Mouse (Mus musculus) thymus, postnatal 10 days (tissue): ENCODE measurements around the gene Olfr1402.

Experiments
- DNase-seq, 2 experiments: peaks; one replicate each; pipeline ENCODE4 v3.0.0; 2021; ENCODE audit warnings: low spot score in 2 of 2

Gene Olfr1402

GRCm38 (mm10) chr3:97421920-97422319 lies at the start of gene Olfr1402:
Gene Olfr1402, minus strand, starts transcription at chr3:97422020.
- no peak for DNase-seq

GRCm38 (mm10) chr3:97455286-97455685 lies 33.5 kb upstream of the Olfr1402 start:
- no peak for DNase-seq

- no peak for DNase-seq
Measured at GRCm38 (mm10) chr3:97438619-97439018, 16.8 kb upstream of the Olfr1402 start.

- peak in 1 of 2 experiments; percentile 48 for DNase-seq
Measured at GRCm38 (mm10) chr3:97394289-97394688, 27.5 kb downstream of the Olfr1402 start.

GRCm38 (mm10) chr3:97393079-97393478 lies 28.7 kb downstream of the Olfr1402 start:
- peak in 1 of 2 experiments; percentile 14 for DNase-seq

GRCm38 (mm10) chr3:97370382-97370781 lies 51.4 kb downstream of the Olfr1402 start:
- DNase-seq = no peak

- no peak for DNase-seq
Measured at GRCm38 (mm10) chr3:97363418-97364098, 58.3 kb downstream of the Olfr1402 start.

GRCm38 (mm10) chr3:97358448-97358847 lies 63.4 kb downstream of the Olfr1402 start:
- no peak for DNase-seq
